Mouse (Mus musculus): ENCODE data around the gene Vax2. TPM values are rescaled to one million over a fixed set of nuclear protein-coding genes. Genes with fewer than 3 reads are reported as not detected.

Vax2 gene
- polyA plus RNA-seq, 1 experiment from 2014 or later = not detected

Other genes starting within 250 kb of the Vax2 start
- gene Dguok, start 204.3 kb upstream of the Vax2 start, polyA plus RNA-seq (2015; fragmentation: Nextera tagmentation; extraction: Ambion mirVana) = 64.8 and 72.5 TPM in 2 replicates
- 1.7 and 2.0 TPM in 2 replicates for gene Actg2, start 175.0 kb upstream of the Vax2 start, polyA plus RNA-seq (2015; fragmentation: Nextera tagmentation; extraction: Ambion mirVana)
- 71.5 and 76.9 TPM in 2 replicates for gene Stambp, start 138.5 kb upstream of the Vax2 start, polyA plus RNA-seq (2015; fragmentation: Nextera tagmentation; extraction: Ambion mirVana)
- not detected in 2 replicates for gene Clec4f, start 55.1 kb upstream of the Vax2 start, polyA plus RNA-seq (2015; fragmentation: Nextera tagmentation; extraction: Ambion mirVana)
- gene Cd207, start 33.4 kb upstream of the Vax2 start, polyA plus RNA-seq (2015; fragmentation: Nextera tagmentation; extraction: Ambion mirVana) = not detected in 2 replicates
- not detected in 2 replicates for gene Atp6v1b1, start 31.7 kb downstream of the Vax2 start, polyA plus RNA-seq (2015; fragmentation: Nextera tagmentation; extraction: Ambion mirVana)
- 0.25 and 0.29 TPM in 2 replicates for gene Ankrd53, start 51.4 kb downstream of the Vax2 start, polyA plus RNA-seq (2015; fragmentation: Nextera tagmentation; extraction: Ambion mirVana)
- gene Tex261, start 64.5 kb downstream of the Vax2 start, polyA plus RNA-seq (2015; fragmentation: Nextera tagmentation; extraction: Ambion mirVana) = 62.8 and 69.3 TPM in 2 replicates
- 112 and 122 TPM in 2 replicates for gene Nagk, start 83.7 kb downstream of the Vax2 start, polyA plus RNA-seq (2015; fragmentation: Nextera tagmentation; extraction: Ambion mirVana)
- 29.7 and 30.6 TPM in 2 replicates for gene Paip2b, start 120.5 kb downstream of the Vax2 start, polyA plus RNA-seq (2015; fragmentation: Nextera tagmentation; extraction: Ambion mirVana)
- 68.2 and 78.7 TPM in 2 replicates for gene Zfp638, start 155.8 kb downstream of the Vax2 start, polyA plus RNA-seq (2015; fragmentation: Nextera tagmentation; extraction: Ambion mirVana)

Data from midbrain, embryonic 16.5 days (tissue).